Mouse (Mus musculus) cerebellum, postnatal 4 days (tissue): ENCODE measurements around the gene Pbsn.
"Not testable (repeated sequence)": the region's sequence is repeated elsewhere in the genome, so short reads cannot be mapped to it uniquely, and the experiment has no call there.

Experiments used
- DNase-seq, 2 experiments: peaks; one replicate each; pipeline ENCODE4 v3.0.0; 2022; ENCODE audit warnings: low spot score in 2 of 2, mixed read lengths in 1 of 2

The Pbsn gene

GRCm38 (mm10) chrX:77853523-77853922 lies at the start of gene Pbsn:
TSS of gene Pbsn (minus strand) at chrX:77853623.
- no peak for DNase-seq

GRCm38 (mm10) chrX:77880033-77880432 lies 26.6 kb upstream of the Pbsn start:
- not testable (repeated sequence) for DNase-seq

DNA sequence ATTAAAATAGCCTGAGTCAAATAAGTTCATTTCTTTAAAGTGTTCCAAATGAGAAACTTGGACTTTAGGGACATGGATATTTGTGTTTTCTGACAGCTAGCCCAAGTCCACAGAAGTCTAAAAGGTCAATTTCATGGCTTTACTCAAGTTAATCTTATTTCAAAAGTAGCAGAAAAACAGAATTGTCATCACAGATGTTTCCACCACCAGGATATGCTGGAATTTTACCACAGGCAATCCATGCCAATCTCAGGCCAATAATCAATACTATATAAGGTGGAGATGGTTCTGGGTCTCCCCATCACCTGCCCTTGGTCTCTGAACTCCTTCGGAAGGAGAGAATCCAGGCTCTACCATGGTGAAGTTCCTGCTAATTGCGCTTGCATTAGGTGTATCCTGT lies 11.0 kb upstream of the Pbsn start, which contains the start of gene Gm14744:
Gene Gm14744 (plus strand): TSS at position 301 of the 400 bp plus-strand sequence.
- DNase-seq: not testable (repeated sequence)

GRCm38 (mm10) chrX:77812031-77812430 lies 41.4 kb downstream of the Pbsn start:
- DNase-seq: no peak

DNA sequence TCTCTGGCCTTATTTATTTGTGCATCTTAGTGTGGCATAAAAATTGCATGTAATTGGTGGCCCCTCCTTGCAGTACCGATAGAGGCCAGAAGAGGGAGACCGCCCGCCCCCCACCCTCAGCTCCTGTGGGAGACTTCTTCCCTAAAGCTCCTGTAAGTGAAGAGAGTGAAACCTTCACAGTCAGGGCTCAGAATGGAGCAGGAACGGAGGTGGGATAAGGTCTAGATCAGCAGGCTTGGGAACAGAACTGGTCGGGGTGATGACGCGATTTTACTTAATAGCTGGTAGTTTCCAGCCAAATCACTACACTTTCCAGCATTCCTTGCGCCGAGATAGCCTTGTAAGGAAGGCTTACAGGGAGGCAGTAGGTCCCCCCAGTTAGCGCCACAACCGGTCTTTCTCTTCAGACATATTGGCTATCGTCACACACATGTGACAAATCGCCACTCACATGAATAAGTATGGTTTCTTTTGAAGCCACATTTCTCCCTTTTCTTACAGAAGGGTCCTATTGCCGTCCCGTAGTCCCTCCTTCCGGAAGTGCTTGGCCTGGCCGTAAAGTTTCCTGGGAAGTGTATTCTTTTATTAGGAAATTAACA lies 42.7 kb downstream of the Pbsn start:
- peak in 1 of 2 experiments; percentile 59 for DNase-seq

GRCm38 (mm10) chrX:77808602-77809001 lies 44.8 kb downstream of the Pbsn start:
- peak in 1 of 2 experiments; percentile 10 for DNase-seq

DNA sequence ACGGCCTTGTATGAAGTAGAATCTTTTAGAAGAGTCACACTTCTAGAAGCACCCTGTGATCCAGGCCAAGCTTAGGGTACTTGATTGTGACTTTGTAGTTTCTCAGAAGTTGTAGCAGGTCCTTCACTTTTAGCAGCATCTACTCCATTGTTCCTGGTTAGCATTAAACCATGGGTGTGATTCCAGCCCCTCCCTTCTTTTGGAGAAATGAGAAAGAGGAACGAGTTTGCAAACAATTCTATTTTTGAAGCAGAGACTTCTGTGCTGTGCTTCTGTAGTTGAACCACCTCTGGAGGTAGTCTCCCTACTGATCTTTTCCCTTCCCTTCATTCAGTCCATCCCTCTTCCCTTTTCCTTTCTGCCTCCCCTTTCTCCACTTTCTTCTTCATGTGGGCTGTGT lies 51.1 kb downstream of the Pbsn start:
- DNase-seq: no peak

DNA sequence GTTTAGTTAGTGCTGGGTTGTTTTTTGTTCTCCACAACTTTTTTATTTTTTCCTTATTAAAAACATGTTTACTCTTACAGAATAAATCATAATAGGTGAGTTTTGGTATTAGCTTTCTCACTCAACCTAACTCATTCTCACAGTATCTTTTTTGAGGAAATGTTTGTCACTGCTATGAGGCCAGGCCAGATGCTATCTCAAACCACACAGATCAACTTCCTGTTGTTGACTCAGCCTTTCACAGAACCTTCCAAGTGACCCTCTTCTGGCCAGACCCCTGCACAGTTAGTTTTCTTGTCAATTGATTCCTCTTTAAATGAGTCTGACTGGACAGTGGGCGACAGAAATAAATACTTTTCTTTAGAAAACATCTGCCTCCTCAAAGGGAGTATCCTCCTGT lies 51.9 kb downstream of the Pbsn start:
- DNase-seq: no peak

GRCm38 (mm10) chrX:77799554-77799953 lies 53.9 kb downstream of the Pbsn start:
- no peak for DNase-seq

GRCm38 (mm10) chrX:77797801-77798200 lies 55.6 kb downstream of the Pbsn start:
- DNase-seq: no peak

GRCm38 (mm10) chrX:77796916-77797315 lies 56.5 kb downstream of the Pbsn start:
- DNase-seq: no peak

GRCm38 (mm10) chrX:77796238-77796835 lies 57.1 kb downstream of the Pbsn start, which contains the start of gene Prkx:
TSS of gene Prkx (minus strand) at chrX:77796278.
- DNase-seq: peak in 1 of 2 experiments; percentile 45

DNA sequence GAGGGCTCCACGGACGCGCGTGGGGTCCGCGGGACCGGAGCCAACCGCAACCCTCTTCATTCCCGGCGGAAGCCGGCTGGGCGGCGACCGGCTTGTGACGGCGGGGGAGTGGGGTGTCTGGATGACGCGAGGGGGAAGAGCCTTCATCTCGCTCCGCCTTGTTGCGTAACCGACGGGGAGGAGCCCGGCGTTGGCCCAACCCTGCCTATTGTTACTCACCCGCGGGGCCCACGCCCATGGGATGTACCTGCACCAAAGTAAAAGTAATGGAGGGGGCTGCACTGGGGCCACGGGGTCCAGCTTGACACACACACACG lies 57.6 kb downstream of the Pbsn start:
- peak; percentile 58 to 75 for DNase-seq

GRCm38 (mm10) chrX:77794962-77795857 lies 58.2 kb downstream of the Pbsn start:
- peak in 1 of 2 experiments; percentile 18 for DNase-seq

DNA sequence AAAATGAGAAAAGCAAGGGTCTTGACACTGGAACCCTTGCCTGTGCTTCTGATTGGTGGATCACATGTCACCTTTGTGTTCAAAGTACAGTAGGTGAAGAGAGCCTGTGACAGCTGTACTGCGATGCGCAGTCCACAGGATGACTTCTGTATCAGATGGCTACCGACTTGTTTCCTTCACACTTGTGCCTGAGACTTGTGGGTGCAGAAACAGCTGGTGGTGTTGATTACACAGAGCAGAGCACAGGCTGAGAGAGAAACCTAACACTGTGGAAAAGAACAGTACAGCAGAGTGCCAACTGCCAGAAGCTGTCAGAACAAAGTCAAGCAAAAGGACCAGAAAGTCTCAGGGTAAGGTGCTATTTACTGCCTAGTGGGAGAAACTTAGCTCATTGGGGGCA lies 64.7 kb downstream of the Pbsn start:
- DNase-seq: no peak
